Mouse (Mus musculus) forebrain, embryonic 12.5 days (tissue): ENCODE measurements around the gene Rmi2. TPM values are rescaled to one million over a fixed set of nuclear protein-coding genes. Genes with fewer than 3 reads are reported as not detected.

ENCODE experiments used
- ATAC-seq: fragments of 200-750 bp; cut with Nextera tagmentation; 2 replicates; pipeline ENCODE4 v1.8.0; 2017; ENCODE audit warnings: moderate TSS enrichment; ENCODE audit not compliant: low FRiP score
- H3K27ac ChIP-seq: fragments of 300-500 bp; sonication (generic); 2 replicates; pipeline ENCODE4 v1.5.1; 2016; ENCODE audit warnings: mild to moderate bottlenecking
- H3K27me3 ChIP-seq: fragments of 300-500 bp; sonication (generic); 2 replicates; pipeline ENCODE4 v1.6.1; 2016; ENCODE audit warnings: mild to moderate bottlenecking
- H3K36me3 ChIP-seq: fragments of 300-500 bp; sonication (generic); replicated peaks from 2 replicates; pipeline ENCODE4 v1.6.1; 2016; ENCODE audit warnings: mild to moderate bottlenecking
- H3K4me1 ChIP-seq: fragments of 300-500 bp; sonication (generic); 2 replicates; pipeline ENCODE4 v1.6.1; 2016
- H3K4me2 ChIP-seq: fragments of 300-500 bp; sonication (generic); 2 replicates; pipeline ENCODE4 v1.6.1; 2016; ENCODE audit warnings: mild to moderate bottlenecking, moderate library complexity
- H3K4me3 ChIP-seq: fragments of 300-500 bp; sonication (generic); replicated peaks from 2 replicates; pipeline ENCODE4 v1.5.1; 2016; ENCODE audit warnings: mild to moderate bottlenecking
- H3K9ac ChIP-seq: fragments of 300-500 bp; sonication (generic); 2 replicates; pipeline ENCODE4 v1.6.1; 2016; ENCODE audit warnings: mild to moderate bottlenecking
- H3K9me3 ChIP-seq: fragments of 300-500 bp; sonication (generic); 2 replicates; pipeline ENCODE4 v1.6.1; 2016
- WGBS: fragments of 180-500 bp; shearing (Covaris S2); methylation state at CpG from one replicate; pipeline ENCODE4 v1.1.7; 2016; 5-methylcytosine and 5-hydroxymethylcytosine counted together
- polyA plus RNA-seq: library from polyadenylated mRNA; unstranded; fragments of >200 nt; fragmentation: Nextera tagmentation; extraction: Ambion mirVana; gene quantifications from 2 replicates; pipeline ENCODE4 v1.2.1, GENCODE M21; 2016

Gene Rmi2
- polyA plus RNA-seq, 1 experiment from 2014 or later: 4.0 TPM

DNA sequence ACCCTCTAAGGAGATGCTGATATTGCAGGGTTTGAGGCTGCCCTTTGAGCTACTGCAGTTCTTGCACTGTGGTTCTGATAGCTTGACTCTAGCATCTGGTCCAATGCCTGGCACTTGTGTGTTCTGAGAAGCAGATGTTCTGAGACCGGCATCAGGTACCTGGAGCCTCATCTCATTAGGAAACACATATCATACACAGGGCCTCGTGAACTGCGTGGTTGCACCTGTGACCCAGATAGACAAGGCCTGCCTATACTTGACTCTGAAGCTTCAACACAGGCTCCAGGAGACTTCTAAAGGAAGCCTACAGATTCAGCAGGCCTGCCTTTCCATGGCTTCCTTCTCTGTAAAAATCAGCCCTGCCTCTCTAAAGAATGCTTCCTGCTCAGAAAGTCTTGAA lies 1.5 kb downstream of the Rmi2 start:
- Histone ChIP-seq H3K9me3 (no peaks in the 10 kb centered on the region), H3K36me3 (0 out of 2 replicates have a peak, but pooled peaks cover 8% of the 10 kb centered on the region), H3K27me3 (peaks cover 7% of the 10 kb centered on the region), H3K4me3 (no peak overlapping the region), H3K27ac (no peak overlapping the region), H3K4me2 (peak overlapping the region; percentile 95), H3K4me1 (peaks cover 33% of the 10 kb centered on the region), H3K9ac (no peak overlapping the region)
- 93% methylated on average over 3 of the region's 3 CpGs for WGBS
- ATAC-seq: no peak

DNA sequence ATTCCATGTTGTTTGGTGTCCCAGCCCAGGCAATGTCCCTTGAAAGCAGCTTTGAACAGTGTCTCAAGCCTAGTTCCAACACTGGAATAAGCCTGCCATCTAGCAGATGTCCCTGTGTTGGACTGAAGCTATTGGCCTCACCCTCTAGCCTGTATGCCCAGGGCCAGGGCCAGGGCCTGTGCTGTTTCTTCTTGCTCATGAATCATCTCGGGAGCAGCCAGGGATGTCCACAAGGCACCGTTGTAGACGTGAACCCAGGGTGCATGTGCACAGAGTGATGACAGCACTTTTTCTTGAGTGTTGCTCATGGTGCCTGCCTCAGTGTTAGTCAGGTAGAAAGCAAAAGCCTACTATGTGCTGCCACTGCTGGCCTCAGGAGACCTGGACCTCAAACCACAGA lies 2.4 kb downstream of the Rmi2 start:
- Histone ChIP-seq H3K27ac (no peak overlapping the region), H3K9me3 (no peaks in the 10 kb centered on the region), H3K4me1 (peaks cover 33% of the 10 kb centered on the region), H3K4me2 (no peak overlapping the region), H3K4me3 (no peak overlapping the region), H3K36me3 (0 out of 2 replicates have a peak, but pooled peaks cover 11% of the 10 kb centered on the region), H3K27me3 (peaks cover 7% of the 10 kb centered on the region), H3K9ac (no peak overlapping the region)
- ATAC-seq: no peak
- 93% methylated on average over 3 of the region's 3 CpGs for WGBS

DNA sequence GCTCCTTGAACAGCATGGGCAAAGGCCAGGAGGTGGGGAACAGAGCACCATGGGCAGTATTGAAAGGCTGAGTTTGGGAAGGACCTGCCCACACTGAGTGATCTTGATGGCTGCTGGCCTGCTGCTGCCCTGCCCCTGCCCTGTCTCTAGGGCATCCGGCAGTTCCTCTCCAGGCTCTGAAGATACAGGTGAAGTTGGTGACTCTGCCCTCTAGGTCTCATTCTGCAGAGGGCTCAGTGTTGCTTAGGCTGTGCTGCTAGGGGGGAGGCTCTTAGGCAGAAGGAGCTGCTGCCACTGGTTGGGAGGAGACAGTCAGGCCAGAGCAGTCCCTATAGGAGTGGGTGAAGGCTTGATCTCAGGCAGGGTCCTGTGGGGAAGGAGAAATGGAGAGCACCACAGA lies 3.0 kb downstream of the Rmi2 start:
- Histone ChIP-seq H3K9me3 (no peaks in the 10 kb centered on the region), H3K4me2 (no peak overlapping the region), H3K36me3 (0 out of 2 replicates have a peak, but pooled peaks cover 11% of the 10 kb centered on the region), H3K27me3 (peaks cover 7% of the 10 kb centered on the region), H3K4me1 (peaks cover 33% of the 10 kb centered on the region), H3K9ac (0 out of 2 replicates have a peak overlapping the region, but pooled peaks have one; percentile 21), H3K27ac (no peak overlapping the region), H3K4me3 (no peak overlapping the region)
- WGBS: 76% methylated on average over 1 of the region's 1 CpGs
- no peak for ATAC-seq

DNA sequence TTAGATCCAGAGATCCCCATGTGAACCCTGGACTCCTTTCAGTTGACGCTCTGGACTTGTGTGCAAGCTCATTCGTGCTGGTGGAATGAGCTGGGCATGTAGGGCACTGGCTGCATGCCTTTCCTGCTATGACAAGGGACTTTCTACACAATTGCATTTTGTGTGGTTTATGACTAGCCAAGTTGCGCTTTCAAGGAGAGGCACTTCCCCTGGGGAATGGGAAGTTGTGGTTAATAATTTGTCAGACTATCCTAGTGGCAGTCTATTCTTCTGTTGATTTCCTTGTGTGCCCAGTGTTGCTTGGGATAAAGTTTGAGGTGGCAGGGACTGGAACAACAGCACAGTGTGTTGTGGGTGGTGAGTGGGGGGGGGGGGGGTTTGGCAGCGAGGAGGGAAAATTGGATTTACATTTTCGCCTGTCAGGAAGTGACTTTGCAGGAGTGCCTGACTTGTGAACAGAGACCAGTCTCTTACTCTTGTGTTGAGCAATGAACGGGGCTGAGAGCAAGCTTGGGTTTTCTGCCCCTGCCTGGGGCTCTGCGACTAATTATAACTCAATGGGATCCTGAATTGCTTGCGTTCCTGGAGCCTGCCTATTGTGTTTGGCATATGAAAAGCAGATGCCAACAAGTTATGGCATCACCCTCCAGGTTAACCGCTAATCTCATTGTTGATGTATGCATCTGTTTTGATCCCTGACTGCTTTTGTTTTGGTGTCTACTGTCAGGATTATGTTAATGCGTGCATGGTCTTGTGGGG lies 3.8 kb downstream of the Rmi2 start:
- no peak for ATAC-seq
- WGBS: 55% methylated on average over 10 of the region's 10 CpGs

DNA sequence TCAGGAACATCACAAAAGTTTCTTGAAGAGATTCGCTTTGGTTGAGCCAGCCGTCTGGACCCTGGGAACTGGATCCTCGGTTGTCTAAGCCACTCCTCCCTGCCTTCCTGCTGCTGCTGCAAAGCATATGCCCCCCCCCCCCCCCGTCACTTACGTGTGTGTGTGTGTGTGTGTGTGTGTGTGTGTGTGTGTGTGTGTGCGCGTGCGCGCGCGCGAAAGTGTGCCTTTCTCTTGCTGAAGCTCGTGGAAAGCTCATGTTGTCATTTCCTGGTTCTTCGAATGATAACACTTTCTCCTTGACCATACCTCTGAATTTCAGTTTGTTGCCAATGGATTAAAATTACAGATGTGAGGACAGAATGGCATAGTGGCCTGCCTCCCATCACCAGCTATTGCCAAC lies 5.2 kb downstream of the Rmi2 start:
- Histone ChIP-seq H3K9ac (no peak overlapping the region), H3K4me1 (peaks cover 40% of the 10 kb centered on the region), H3K36me3 (0 out of 2 replicates have a peak, but pooled peaks cover 11% of the 10 kb centered on the region), H3K27ac (no peak overlapping the region), H3K9me3 (no peaks in the 10 kb centered on the region), H3K4me3 (no peak overlapping the region), H3K4me2 (no peak overlapping the region), H3K27me3 (no peaks in the 10 kb centered on the region)
- no peak for ATAC-seq
- 88% methylated on average over 8 of the region's 14 CpGs for WGBS

More for the DNA sequence above, 3.8 kb downstream of the Rmi2 start:
- H3K4me3 ChIP-seq: no peak overlapping the region
- 0 out of 2 replicates have a peak, but pooled peaks cover 11% of the 10 kb centered on the region for H3K36me3 ChIP-seq
- no peak overlapping the region for H3K9ac ChIP-seq
- H3K27me3 ChIP-seq: peaks cover 5% of the 10 kb centered on the region
- no peak overlapping the region for H3K4me2 ChIP-seq
- H3K4me1 ChIP-seq: peaks cover 38% of the 10 kb centered on the region
- H3K27ac ChIP-seq: no peak overlapping the region
- H3K9me3 ChIP-seq: no peaks in the 10 kb centered on the region

DNA sequence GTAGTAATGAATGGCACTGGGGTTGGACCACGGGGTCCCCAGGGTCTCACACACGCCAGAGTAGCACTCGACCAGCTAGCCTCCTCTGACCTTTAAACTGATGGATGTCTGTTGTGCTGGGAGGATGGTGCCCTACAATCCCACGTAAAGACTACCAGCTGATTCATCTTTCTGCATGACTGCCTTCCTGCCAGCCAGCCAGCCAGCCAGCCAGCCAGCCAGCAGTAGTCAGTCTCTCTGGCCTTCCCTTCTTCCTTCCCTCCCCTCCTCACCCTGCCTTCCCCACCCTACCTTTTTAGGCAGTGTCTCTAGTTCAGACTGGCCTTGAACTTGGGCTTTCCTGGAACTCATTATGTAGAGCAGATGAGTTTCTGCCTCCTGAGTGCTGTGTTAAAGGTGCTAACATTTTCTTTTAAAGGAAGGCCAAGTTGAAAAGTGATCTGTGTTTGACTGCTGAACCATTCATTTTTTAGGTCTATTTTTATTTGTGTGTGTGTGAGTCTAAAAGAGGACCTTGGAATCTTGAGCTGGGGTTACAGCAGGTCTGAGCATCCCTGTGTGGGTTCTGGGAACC lies 7.5 kb downstream of the Rmi2 start:
- H3K9me3 ChIP-seq: no peaks in the 10 kb centered on the region
- H3K4me3 ChIP-seq: no peak overlapping the region
- H3K9ac ChIP-seq: no peak overlapping the region
- no peaks in the 10 kb centered on the region for H3K27me3 ChIP-seq
- peaks cover 26% of the 10 kb centered on the region for H3K4me1 ChIP-seq
- H3K36me3 ChIP-seq: 0 out of 2 replicates have a peak, but pooled peaks cover 11% of the 10 kb centered on the region
- H3K27ac ChIP-seq: no peak overlapping the region
- H3K4me2 ChIP-seq: no peak overlapping the region
- 72% methylated on average over 4 of the region's 4 CpGs for WGBS
- ATAC-seq: no peak

DNA sequence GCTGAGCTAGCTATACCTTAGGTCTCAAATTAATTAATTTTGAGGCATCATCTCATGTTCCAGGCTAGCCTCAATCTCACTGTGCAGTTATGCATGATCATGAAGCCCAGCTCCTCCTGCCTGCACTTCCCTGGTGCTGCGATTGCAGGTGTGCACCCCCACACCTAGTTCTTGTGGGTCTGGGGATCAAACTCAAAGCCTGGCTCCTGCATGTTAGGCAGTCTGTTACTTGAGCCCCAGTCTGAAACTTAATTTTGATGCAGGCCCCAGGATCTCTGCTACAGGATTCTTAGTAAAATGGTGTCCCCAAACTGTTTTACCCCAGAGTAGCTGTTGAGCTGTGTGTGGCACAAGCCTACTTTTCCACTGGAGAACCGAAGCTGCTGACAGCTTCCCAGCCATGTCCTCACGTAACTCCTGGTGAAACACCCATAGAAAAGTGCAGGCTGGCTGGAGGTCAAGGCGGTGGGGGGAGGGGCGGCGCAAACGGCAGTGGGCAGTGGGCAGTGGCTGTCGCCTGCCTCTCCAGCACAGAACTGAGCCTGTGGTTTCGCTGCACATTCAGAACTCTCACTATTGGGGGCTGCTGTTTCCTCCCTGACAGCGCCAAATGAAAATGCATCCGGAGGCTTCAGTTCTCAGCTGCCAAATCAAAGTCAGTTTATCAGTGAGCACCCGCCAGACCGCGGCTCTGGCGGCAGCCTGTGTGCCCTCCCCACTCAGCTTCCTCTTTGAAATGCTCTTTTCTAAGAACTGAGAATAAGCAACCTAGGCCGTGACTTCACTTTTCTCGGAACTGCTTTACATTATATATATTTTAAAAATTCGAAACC lies 8.8 kb downstream of the Rmi2 start:
- no peak for ATAC-seq
- 0 out of 2 replicates have a peak, but pooled peaks cover 11% of the 10 kb centered on the region for H3K36me3 ChIP-seq
- H3K4me3 ChIP-seq: no peak overlapping the region
- no peak overlapping the region for H3K27ac ChIP-seq
- 35% methylated on average over 18 of the region's 18 CpGs for WGBS
- H3K9me3 ChIP-seq: no peaks in the 10 kb centered on the region
- H3K4me1 ChIP-seq: peaks cover 13% of the 10 kb centered on the region
- H3K9ac ChIP-seq: peak overlapping the region; percentile 7; the same call in 1 of the 2 replicates
- no peaks in the 10 kb centered on the region for H3K27me3 ChIP-seq
- peak overlapping the region; percentile 31; the same call in 1 of the 2 replicates for H3K4me2 ChIP-seq

DNA sequence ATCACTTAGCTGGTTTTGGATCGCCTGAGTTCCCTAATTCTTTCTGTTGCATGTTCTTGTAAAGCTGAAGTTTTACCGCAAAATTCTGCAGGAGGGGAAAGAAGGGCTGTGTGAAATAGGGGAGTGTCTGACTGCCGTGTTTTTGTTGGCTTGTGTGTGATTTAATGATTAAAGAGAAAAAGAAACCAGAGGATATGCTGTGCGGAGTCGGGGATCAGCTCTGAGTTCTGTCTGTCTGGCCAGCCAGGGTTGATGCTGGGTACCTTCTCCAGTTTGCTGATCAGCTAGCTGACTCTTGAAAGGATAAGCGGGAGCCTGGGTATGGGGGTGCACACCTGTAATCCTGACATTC lies 9.4 kb downstream of the Rmi2 start:
- Histone ChIP-seq H3K27ac (no peak overlapping the region), H3K9ac (no peak overlapping the region), H3K9me3 (no peaks in the 10 kb centered on the region), H3K4me1 (peaks cover 10% of the 10 kb centered on the region), H3K4me2 (no peak overlapping the region), H3K36me3 (0 out of 2 replicates have a peak, but pooled peaks cover 11% of the 10 kb centered on the region), H3K4me3 (no peak overlapping the region), H3K27me3 (no peaks in the 10 kb centered on the region)
- ATAC-seq: no peak
- 84% methylated on average over 6 of the region's 6 CpGs for WGBS

DNA sequence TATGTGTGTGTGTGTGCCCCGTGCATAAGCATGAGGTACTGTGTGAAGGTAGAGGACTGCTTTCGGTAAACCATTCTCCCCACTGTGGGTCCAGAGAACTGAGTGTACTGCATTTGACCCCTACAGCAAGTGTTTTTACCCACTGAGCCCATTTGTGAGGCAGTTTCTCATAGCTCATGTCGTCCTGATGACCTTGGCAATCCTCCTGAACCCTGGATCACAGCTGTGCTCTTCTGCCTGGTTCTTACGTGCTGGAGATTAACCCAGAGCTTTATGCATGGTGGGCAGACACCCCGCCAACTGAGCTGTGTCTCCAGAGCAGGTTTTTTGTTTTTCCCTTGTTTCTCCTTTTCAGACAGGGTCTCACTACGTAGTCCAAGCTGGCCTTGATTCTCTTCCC lies 11.1 kb downstream of the Rmi2 start:
- no peak overlapping the region for H3K27ac ChIP-seq
- no peaks in the 10 kb centered on the region for H3K9me3 ChIP-seq
- ATAC-seq: no peak
- H3K4me3 ChIP-seq: no peak overlapping the region
- no peaks in the 10 kb centered on the region for H3K27me3 ChIP-seq
- 89% methylated on average over 6 of the region's 6 CpGs for WGBS
- H3K4me2 ChIP-seq: no peak overlapping the region
- H3K36me3 ChIP-seq: 0 out of 2 replicates have a peak, but pooled peaks cover 6% of the 10 kb centered on the region
- no peak overlapping the region for H3K9ac ChIP-seq
- H3K4me1 ChIP-seq: peaks cover 13% of the 10 kb centered on the region

DNA sequence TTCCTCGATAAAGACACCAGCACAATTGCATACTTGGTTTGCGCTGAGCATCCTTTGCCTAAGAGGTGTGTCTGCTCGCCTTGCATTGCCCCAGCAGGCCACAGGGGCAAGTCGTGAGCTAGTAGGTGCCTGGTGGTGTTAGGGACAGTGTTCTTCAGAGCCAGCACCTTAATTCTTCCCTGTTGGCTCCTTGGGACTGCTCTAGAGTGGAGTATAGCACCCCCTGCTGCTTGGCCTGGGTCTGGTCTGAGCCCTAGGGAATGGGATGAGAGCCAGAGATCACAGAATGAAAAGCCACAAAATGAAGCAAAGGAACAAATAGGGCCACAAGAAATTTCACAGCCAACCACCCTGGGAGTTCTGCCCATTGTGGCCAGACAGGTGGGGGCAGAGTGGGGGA lies 11.6 kb downstream of the Rmi2 start:
- 0 out of 2 replicates have a peak, but pooled peaks cover 2% of the 10 kb centered on the region for H3K36me3 ChIP-seq
- 52% methylated on average over 4 of the region's 4 CpGs for WGBS
- peaks cover 18% of the 10 kb centered on the region for H3K4me1 ChIP-seq
- no peak overlapping the region for H3K9ac ChIP-seq
- no peak for ATAC-seq
- no peak overlapping the region for H3K4me2 ChIP-seq
- H3K27ac ChIP-seq: no peak overlapping the region
- no peaks in the 10 kb centered on the region for H3K27me3 ChIP-seq
- H3K9me3 ChIP-seq: no peaks in the 10 kb centered on the region
- no peak overlapping the region for H3K4me3 ChIP-seq

DNA sequence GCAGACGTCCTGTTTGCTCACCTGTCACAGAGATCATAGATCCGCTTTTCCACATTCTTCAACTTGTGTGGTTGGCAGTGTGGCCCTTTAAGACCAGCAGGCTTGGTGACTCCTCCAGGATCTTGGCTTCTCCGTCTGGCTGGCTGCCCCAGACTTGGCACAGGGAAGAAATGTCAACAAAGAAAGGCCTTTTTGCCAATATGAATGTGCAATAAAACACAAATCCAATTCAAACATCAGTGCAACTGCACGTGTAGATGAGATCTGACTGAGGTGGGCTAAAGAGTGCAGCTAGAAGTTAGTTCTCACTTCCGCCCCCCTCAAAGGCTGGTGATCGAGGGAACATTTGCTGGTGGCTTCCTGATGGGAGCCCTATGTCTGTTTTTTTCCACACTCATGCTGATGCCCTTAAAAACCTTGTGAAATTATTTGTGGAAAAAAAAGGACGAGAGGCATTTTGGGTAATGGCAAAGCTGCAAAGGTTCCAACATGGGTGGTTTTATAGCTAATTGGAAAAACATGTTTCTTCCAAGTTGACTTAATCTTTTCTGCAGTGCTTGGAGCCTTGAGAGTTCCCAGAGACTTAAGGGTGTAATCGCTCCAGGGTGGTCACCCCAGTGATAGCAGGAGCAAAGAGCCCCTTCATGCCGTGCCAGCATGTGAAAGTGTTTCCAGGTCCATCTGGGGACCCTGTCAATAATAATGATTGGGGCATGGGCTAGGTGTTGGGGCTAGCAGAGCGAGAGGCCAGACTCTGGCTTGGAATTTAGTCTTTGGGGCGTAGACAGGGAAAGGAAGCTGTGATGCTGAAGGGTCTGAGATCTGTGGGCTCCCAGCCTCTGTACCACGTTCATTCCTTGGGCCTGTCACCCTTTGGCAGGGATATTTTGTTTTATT lies 15.4 kb downstream of the Rmi2 start:
- Histone ChIP-seq H3K4me2 (no peak overlapping the region), H3K36me3 (no peaks in the 10 kb centered on the region), H3K4me1 (peaks cover 7% of the 10 kb centered on the region; the same call in 1 of the 2 replicates), H3K9me3 (no peaks in the 10 kb centered on the region), H3K27me3 (no peaks in the 10 kb centered on the region), H3K9ac (no peak overlapping the region), H3K27ac (no peak overlapping the region), H3K4me3 (no peak overlapping the region)
- ATAC-seq: no peak
- WGBS: 79% methylated on average over 12 of the region's 12 CpGs
